Mouse (Mus musculus) kidney, adult 2 months (tissue): ENCODE measurements around the gene Txk.

Source experiments
- CTCF ChIP-seq: fragments of 200-500 bp; conservative IDR thresholded peaks from 2 replicates; pipeline ENCODE4 v1.5.1; 2011; ENCODE audit warnings: low read depth, mild to moderate bottlenecking, control low read depth, low read length, moderate library complexity, mixed read lengths; ENCODE audit not compliant: insufficient read depth, insufficient read length
- POLR2A ChIP-seq: fragments of 200-500 bp; IDR thresholded peaks from one replicate; pipeline ENCODE4 v1.6.1; 2011; ENCODE audit warnings: low read depth, low read length, control low read depth

- TF ChIP-seq POLR2A = no peak
- no peak for TF ChIP-seq CTCF
Observed at GRCm38 (mm10) chr5:72648987-72649735, 103.4 kb downstream of the Txk start.
